Mouse (Mus musculus) olfactory bulb, adult 2 months (tissue): ENCODE measurements around the gene Kdm1a. TPM values are rescaled to one million over a fixed set of nuclear protein-coding genes. Genes with fewer than 3 reads are reported as not detected.

Source experiments
- H3K27ac ChIP-seq: fragments of 200-500 bp; 2 replicates; pipeline ENCODE4 v1.5.1; 2012; ENCODE audit warnings: low read depth, low read length; ENCODE audit not compliant: insufficient read depth
- H3K4me1 ChIP-seq: fragments of 200-500 bp; 2 replicates; pipeline ENCODE4 v1.6.1; 2012; ENCODE audit warnings: low read length; ENCODE audit not compliant: control insufficient read depth, insufficient read depth
- H3K4me3 ChIP-seq: fragments of 200-500 bp; 2 replicates; pipeline ENCODE4 v1.5.1; 2012; ENCODE audit warnings: mild to moderate bottlenecking, low read depth, low read length, moderate library complexity; ENCODE audit not compliant: insufficient read depth
- CTCF ChIP-seq: fragments of 200-500 bp; IDR thresholded peaks from 2 replicates; pipeline ENCODE4 v1.5.1; 2012; ENCODE audit warnings: low read depth, mild to moderate bottlenecking, low read length, moderate library complexity; ENCODE audit not compliant: insufficient read depth
- POLR2A ChIP-seq: fragments of 200-500 bp; IDR thresholded peaks from 2 replicates; pipeline ENCODE4 v1.6.1; 2012; ENCODE audit warnings: mild to moderate bottlenecking, low read depth, low read length, moderate library complexity; ENCODE audit not compliant: insufficient read depth
- WGBS: fragments of 180-500 bp; shearing (Covaris S2); methylation state at CpG from one replicate; pipeline ENCODE4 v1.1.7; 2018; 5-methylcytosine and 5-hydroxymethylcytosine counted together
- polyA plus RNA-seq: library from polyadenylated mRNA; stranded (reverse); fragments of >200 nt; gene quantifications from 2 replicates; pipeline ENCODE4 v1.2.4, GENCODE M21; 2012; ENCODE audit warnings: low replicate concordance; ENCODE audit not compliant: missing spikeins, insufficient read depth, insufficient read length

Kdm1a gene
- polyA plus RNA-seq, 1 experiment, result not detected

DNA sequence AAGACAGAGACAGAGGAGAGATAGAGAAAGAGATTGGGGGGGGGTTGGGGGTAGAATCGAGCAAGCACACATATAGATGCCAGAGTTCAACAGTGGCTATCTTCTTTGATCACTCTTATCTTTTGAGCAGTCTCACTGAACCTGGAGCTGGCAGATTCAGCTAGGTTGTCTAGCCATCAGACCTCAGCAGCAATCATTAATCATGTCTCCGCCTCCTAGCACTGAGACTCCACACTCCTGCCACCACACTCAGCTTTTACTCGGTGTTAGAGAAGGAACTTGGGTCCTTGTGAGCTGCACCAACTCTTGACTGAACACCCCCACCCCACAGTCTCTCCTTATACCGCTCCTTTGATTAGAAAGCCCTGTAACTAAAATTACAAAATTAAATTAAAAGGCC is 10.4 kb downstream of the Kdm1a start:
- Histone ChIP-seq H3K27ac (no peak overlapping the region), H3K4me3 (no peak overlapping the region), H3K4me1 (peaks cover 11% of the 10 kb centered on the region)
- TF ChIP-seq CTCF, result no peak
- TF ChIP-seq POLR2A, result no peak
- WGBS, result 59% methylated on average over 4 of the region's 4 CpGs

DNA sequence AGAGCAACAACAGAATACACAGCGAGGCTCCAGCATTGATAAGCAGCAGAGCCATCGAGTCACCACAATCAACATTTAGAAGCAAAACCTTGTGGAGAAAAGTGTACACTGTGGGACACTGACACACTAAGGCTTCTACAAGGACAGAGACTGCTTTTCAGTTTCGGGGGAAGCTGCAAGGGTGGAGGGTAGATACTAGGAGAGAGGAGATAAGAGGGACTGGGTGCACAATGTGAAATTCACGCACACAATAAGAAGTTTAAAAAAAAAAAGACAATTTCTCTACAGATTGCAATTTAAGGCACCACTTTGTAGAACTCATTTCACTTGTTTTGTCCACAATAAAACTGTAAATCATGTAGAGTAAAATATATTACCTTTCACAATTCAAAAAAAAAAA is 14.5 kb downstream of the Kdm1a start:
- TF ChIP-seq POLR2A (no peak), CTCF (no peak)
- WGBS, result 83% methylated on average over 4 of the region's 4 CpGs
- Histone ChIP-seq H3K4me3 (no peak overlapping the region), H3K27ac (no peak overlapping the region), H3K4me1 (peaks cover 15% of the 10 kb centered on the region)

DNA sequence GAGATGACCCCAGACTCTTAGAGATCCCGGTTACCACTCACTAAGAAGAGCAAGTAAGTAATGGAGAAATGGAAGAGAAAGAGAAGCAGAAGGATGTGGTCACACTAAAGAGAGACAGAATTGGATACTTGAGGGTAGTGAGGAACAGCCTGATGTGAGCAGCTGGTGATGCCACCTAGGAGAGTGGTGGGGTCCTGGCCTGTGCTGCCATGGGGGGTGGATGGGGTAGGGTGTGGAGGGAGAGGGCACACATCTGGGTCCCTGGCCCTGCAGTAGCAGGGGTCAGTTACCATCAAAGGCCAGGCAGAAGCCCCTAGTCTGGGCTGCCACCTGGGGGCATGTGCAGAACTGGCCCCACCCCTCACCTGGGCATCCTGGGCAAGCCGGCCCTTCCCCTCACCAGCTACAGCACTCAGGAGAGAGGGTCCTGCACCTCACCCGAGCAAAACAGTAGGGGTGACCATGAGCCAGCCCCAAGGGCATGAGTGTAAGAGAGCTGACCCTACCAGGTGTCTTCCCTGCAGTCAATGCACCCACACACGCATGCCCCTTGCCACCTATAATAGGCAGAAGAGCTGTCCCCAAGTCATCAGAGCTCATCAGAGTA is 15.2 kb downstream of the Kdm1a start:
- 89% methylated on average over 4 of the region's 4 CpGs for WGBS
- H3K4me3 ChIP-seq, result no peak overlapping the region

DNA sequence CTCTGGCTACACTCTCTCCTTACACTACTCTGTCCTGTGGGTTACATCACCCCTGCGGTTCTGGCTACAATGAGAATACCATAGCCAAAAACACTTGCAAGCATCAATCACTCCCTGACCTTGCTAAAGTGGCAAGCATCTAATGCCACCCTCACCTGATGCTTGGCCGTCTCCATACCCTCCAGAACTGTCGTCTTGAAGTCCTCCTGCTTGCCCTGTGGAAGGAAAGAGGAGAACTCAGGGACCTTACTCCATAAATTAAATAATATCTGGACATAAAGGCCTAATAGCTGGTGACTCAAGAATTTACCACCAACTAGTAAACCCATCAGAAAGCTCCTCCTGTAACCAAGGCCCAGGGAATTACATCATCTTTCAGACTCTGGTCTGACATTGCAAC is 20.6 kb downstream of the Kdm1a start:
- WGBS, result 93% methylated on average over 3 of the region's 3 CpGs

More for the DNA sequence above, 15.2 kb downstream of the Kdm1a start:
- H3K4me1 ChIP-seq, result peaks cover 15% of the 10 kb centered on the region
- TF ChIP-seq CTCF, result no peak
- no peak for TF ChIP-seq POLR2A
- no peak overlapping the region for H3K27ac ChIP-seq

DNA sequence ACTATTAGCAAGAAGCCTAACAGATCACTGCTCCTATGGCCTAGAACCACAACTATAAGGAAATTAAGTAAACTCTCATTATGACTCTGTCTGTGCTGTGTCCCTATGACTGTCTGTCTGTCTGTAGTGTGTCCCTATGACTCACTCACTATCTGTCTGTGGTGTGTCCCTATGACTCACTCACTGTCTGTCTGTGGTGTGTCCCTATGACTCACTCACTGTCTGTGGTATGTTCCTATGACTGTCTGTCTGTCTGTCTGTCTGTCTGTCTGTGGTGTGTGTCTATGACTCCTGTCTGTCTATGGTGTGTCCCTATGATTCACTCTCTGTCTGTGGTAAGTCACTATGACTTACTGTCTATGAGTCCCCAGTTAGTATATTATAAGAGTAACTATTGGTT is 32.5 kb downstream of the Kdm1a start:
- no peak overlapping the region for H3K4me3 ChIP-seq
- no peak overlapping the region for H3K27ac ChIP-seq
- no peak for TF ChIP-seq CTCF
- no peak for TF ChIP-seq POLR2A
- H3K4me1 ChIP-seq, result peaks cover 8% of the 10 kb centered on the region; the same call in 1 of the 2 replicates

More for the DNA sequence above, 20.6 kb downstream of the Kdm1a start:
- H3K27ac ChIP-seq, result no peak overlapping the region
- TF ChIP-seq CTCF (no peak), POLR2A (no peak)
- H3K4me3 ChIP-seq, result no peak overlapping the region
- H3K4me1 ChIP-seq, result peaks cover 9% of the 10 kb centered on the region

DNA sequence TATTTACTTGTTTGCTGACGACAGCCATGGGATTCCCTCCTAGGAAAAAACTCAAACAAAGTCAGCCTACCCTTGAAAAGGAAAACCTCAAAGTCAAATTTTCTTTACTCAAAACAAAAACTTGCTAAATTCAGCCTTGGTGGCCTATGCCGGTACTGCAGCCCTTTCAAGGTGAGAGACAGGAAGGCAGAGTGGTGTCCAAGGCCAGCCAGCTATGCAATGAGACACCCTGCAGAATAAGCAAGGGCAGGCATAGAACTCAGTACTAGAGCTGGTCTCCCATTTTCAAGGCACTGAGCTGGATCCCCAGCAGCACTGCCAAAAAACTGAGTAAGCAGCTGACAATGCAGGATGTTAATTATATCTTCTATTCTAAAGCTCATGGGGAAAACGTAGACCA is 33.9 kb downstream of the Kdm1a start:
- 61% methylated on average over 3 of the region's 3 CpGs for WGBS
- no peak for TF ChIP-seq CTCF
- no peak for TF ChIP-seq POLR2A
- no peak overlapping the region for H3K27ac ChIP-seq

DNA sequence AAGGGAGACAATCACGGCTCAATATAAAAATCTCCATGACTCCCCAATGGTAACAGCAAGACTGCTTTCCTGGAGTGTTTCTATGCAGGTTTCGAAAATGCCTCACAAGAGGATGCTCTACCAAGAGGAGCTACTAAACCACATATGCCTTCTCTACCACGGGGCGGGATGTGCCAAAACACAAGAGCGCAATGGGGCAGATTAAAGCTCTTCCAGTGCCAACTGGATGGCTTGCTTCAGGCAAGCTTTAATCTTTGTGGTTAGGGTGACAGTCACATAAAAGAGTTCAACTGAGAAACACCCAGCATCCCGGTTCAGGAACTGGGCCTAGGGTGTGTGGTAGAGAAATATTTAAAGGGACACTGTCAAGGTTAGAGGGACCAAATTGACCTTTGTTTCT is 39.8 kb downstream of the Kdm1a start:
- Histone ChIP-seq H3K4me3 (no peak overlapping the region), H3K27ac (no peak overlapping the region), H3K4me1 (peaks cover 8% of the 10 kb centered on the region; the same call in 1 of the 2 replicates)
- no peak for TF ChIP-seq POLR2A
- no peak for TF ChIP-seq CTCF
- WGBS, result 42% methylated on average over 6 of the region's 6 CpGs

More for the DNA sequence above, 33.9 kb downstream of the Kdm1a start:
- H3K4me1 ChIP-seq, result peaks cover 8% of the 10 kb centered on the region; the same call in 1 of the 2 replicates
- H3K4me3 ChIP-seq, result no peak overlapping the region

DNA sequence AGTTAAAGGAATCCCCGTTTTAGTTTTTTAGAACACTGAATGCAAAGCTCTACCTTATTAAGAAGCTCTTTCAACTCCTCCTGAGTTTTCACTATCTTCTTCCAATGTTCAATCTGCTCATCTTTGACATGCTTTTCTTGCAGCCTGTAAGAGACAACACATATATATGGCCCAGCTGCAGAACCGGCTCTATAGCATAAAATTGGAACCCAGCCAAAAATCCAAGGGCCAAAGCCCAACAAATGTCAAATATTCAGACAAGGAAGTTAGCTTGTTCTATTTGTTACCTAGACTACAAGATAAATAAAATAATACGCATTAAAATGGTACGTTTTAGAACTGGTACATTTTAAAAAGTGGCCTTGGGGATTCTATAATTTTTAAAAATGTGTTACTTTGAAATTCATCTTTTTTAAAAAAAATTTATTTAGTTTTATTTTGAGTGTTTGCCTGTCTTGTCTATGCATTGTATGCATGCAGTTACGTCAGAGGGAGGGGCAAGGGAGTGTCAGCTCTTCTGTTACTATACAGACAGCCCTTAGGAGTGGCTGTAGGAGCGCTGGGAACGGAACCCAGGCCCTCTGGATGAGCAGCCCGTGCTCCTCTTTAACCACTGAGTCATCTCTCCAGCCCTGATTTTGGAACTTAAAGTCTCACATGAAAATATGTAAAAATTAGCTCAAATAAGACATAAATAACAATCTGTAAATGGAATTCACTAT is 42.1 kb downstream of the Kdm1a start:
- H3K4me1 ChIP-seq, result peaks cover 2% of the 10 kb centered on the region; the same call in 1 of the 2 replicates
- H3K27ac ChIP-seq, result no peak overlapping the region
- TF ChIP-seq POLR2A, result no peak
- no peak for TF ChIP-seq CTCF
- 82% methylated on average over 8 of the region's 8 CpGs for WGBS
- no peak overlapping the region for H3K4me3 ChIP-seq

DNA sequence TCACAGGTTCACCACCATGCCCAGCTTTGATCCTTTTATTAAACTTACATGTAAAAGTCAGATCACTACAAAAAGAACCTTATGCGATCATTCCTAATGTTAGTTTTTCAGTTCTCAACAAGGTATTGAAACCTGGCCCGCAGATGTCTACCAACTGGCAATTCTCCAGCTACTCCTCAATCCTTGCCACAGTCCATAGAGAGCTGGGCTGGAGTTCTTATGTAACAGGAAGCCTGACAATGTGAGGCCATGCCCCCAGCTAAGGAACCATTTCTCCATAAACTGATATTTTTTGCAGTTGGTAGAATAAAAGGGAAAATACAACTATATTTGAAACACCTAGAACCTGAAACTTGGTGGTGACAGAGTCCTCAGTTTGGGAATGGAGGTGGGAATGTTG is 42.8 kb downstream of the Kdm1a start:
- Histone ChIP-seq H3K27ac (no peak overlapping the region), H3K4me3 (no peak overlapping the region), H3K4me1 (peaks cover 2% of the 10 kb centered on the region; the same call in 1 of the 2 replicates)
- 95% methylated on average over 2 of the region's 2 CpGs for WGBS
- TF ChIP-seq CTCF (no peak), POLR2A (no peak)
